Mouse (Mus musculus): Measurements from ENCODE around the gene Eif2s2. TPM values are rescaled to one million over a fixed set of nuclear protein-coding genes. Genes with fewer than 3 reads are reported as not detected.
"Not testable (repeated sequence)": the region's sequence is repeated elsewhere in the genome, so short reads cannot be mapped to it uniquely, and the experiment has no call there.

The Eif2s2 gene
- polyA plus RNA-seq (2015; fragmentation: Nextera tagmentation; extraction: Ambion mirVana): 138 and 143 TPM in 2 replicates

GRCm38 (mm10) chr2:154892201-154893044, at the start of gene Eif2s2:
Gene Eif2s2 (minus strand): TSS chr2:154892935.
- Histone ChIP-seq H3K27ac (peak within 1 kb of the TSS; percentile 89), H3K4me1 (peaks cover 15% of the 10 kb centered on the region), H3K9me3 (no peaks in the 10 kb centered on the region), H3K4me3 (peak within 1 kb of the TSS; percentile 82), H3K4me2 (peak within 1 kb of the TSS; percentile 83), H3K27me3 (no peaks in the 10 kb centered on the region), H3K9ac (peak within 1 kb of the TSS; percentile 93), H3K36me3 (peaks cover 5% of the 10 kb centered on the region)
- ATAC-seq (ENCODE audit: insufficient number of reproducible peaks, insufficient read depth, low FRiP score, low TSS enrichment, low read depth): peak; percentile 89
- under 1% methylated on average over 75 of the region's 75 CpGs for WGBS

GRCm38 (mm10) chr2:154941952-154942351, 49.2 kb upstream of the Eif2s2 start:
- no peak overlapping the region for H3K4me3 ChIP-seq
- no peaks in the 10 kb centered on the region for H3K9me3 ChIP-seq
- ATAC-seq (ENCODE audit: insufficient number of reproducible peaks, insufficient read depth, low FRiP score, low TSS enrichment, low read depth): no peak
- no peaks in the 10 kb centered on the region for H3K27me3 ChIP-seq
- H3K9ac ChIP-seq: 0 out of 2 replicates have a peak overlapping the region, but pooled peaks have one; percentile 33
- peaks cover 18% of the 10 kb centered on the region for H3K4me1 ChIP-seq
- 45% methylated on average over 10 of the region's 10 CpGs for WGBS
- H3K27ac ChIP-seq: peak overlapping the region; percentile 29; the same call in 1 of the 2 replicates
- H3K4me2 ChIP-seq: no peak overlapping the region
- H3K36me3 ChIP-seq: no peaks in the 10 kb centered on the region

DNA sequence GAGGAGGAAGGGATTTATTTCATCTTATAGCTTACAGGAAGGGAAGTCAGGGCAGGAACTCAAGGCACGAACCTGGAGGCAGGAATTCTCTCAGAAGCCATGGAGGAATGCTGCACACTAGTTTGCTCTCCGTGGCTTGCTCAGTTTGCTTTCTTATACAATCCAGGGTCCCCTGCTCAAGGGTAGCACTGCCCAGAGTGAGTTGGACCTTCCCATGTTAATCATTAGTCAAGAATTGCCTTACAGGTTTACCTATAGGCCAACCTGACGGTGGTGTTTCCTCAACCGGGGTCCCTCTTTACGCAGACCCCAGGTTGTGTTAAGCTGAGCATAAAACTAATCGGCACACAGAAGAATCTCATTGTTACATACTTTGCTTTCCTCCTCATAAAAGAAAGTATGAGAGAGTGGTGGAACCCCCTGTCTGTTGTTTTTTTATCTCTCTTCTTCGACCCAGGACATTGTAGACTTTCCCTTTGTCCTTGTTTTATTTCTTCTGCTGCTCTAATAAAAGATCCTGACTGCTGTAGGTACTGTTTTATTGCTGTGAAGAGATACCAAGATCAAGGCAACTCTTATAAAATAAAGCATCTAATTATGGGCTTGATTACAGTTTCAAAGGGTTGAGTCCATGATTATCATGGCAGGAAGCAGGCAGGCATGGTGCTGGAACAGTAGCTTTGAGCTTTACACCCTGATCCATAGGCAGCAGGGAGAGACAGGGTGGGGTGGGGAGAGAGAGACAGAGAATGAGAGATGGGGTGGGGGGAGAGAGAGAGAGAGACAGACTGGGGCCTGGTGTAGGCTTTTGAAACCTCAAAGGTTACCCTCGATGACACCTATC, 45.0 kb upstream of the Eif2s2 start:
- Histone ChIP-seq H3K4me3 (no peak overlapping the region), H3K9ac (no peak overlapping the region), H3K4me2 (no peak overlapping the region), H3K36me3 (no peaks in the 10 kb centered on the region), H3K27ac (no peak overlapping the region), H3K9me3 (no peaks in the 10 kb centered on the region), H3K27me3 (no peaks in the 10 kb centered on the region), H3K4me1 (peaks cover 26% of the 10 kb centered on the region)
- no peak for ATAC-seq (ENCODE audit: insufficient number of reproducible peaks, insufficient read depth, low FRiP score, low TSS enrichment, low read depth)
- 87% methylated on average over 8 of the region's 8 CpGs for WGBS

DNA sequence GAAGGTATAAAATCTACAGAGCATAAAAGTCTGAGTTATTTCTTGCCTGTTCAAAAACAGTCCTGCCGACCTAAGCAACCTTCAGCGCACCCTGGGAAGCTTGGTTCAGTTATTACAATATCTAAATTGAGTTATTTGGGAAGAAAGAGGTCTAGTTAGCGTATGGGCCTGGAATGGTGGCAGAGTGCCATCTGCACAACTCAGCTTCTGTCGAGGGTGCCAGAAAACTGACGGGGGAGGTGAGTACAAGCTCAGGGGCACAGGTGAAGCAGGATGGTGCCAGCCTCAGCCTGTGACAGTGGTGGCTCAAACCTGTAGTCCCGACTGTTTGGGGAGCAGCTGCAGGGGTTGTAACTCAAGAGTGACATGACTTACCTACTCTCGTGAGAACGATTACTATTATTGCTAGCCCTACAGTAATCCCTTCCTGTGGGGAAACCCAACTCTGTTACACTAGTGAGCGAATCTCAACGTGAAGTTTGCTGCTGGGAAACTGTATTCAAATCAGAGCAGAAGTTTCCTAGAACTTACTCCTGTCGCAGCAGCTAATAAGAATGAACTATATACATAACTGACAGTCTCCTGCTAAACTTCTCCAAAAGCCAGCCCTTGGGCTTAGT, 43.9 kb upstream of the Eif2s2 start:
- H3K27ac ChIP-seq: no peak overlapping the region
- no peaks in the 10 kb centered on the region for H3K9me3 ChIP-seq
- ATAC-seq (ENCODE audit: insufficient number of reproducible peaks, insufficient read depth, low FRiP score, low TSS enrichment, low read depth): no peak
- no peak overlapping the region for H3K9ac ChIP-seq
- no peaks in the 10 kb centered on the region for H3K36me3 ChIP-seq
- no peak overlapping the region for H3K4me2 ChIP-seq
- WGBS: 68% methylated on average over 11 of the region's 11 CpGs
- H3K4me3 ChIP-seq: no peak overlapping the region
- no peaks in the 10 kb centered on the region for H3K27me3 ChIP-seq
- peaks cover 21% of the 10 kb centered on the region for H3K4me1 ChIP-seq

DNA sequence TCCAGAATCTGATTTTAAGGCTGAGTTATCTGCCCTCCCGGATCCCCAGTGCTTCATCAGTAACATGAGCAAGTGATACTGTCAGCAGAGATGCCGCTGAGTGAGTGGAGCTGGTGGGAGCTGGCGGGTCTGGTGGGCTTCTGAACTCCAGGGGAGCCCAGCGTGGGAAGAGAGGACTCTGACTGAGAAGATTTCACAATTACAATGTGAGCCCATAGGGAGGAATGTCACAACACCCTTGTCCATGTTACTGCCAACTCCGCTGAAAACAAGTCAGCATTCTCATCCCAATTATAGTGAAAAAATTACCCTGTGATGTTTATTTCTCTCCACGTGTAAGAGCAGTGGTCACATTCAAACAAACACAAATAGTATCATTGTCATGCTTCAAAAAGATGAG, 43.4 kb upstream of the Eif2s2 start:
- no peak overlapping the region for H3K4me3 ChIP-seq
- no peak overlapping the region for H3K4me2 ChIP-seq
- H3K4me1 ChIP-seq: peaks cover 19% of the 10 kb centered on the region
- peak overlapping the region; percentile 45; the same call in 1 of the 2 replicates for H3K27ac ChIP-seq
- H3K9ac ChIP-seq: no peak overlapping the region
- no peaks in the 10 kb centered on the region for H3K36me3 ChIP-seq
- WGBS: 57% methylated on average over 6 of the region's 6 CpGs
- H3K27me3 ChIP-seq: no peaks in the 10 kb centered on the region
- no peak for ATAC-seq (ENCODE audit: insufficient number of reproducible peaks, insufficient read depth, low FRiP score, low TSS enrichment, low read depth)
- no peaks in the 10 kb centered on the region for H3K9me3 ChIP-seq

DNA sequence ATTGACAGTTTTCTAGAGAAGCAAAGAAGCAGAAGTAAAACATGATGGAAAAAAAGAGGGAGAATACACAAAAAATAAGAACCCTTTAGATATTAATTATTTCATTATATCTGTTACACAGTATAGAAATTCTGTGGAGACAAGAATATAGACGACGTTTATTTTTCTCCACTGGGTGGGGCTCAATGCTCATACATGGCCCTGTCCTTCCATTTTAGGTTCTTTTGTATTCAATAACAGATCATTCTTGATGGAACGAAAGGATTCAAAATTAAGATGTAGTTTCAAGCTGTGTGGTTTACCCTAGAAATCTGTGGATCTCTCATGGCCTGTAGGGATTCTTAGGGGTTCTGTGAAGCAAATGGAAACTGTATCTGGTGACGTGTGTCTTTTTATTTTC, 41.1 kb upstream of the Eif2s2 start:
- Histone ChIP-seq H3K4me1 (peaks cover 22% of the 10 kb centered on the region), H3K4me2 (no peak overlapping the region), H3K4me3 (no peak overlapping the region), H3K9me3 (no peaks in the 10 kb centered on the region), H3K36me3 (no peaks in the 10 kb centered on the region), H3K27me3 (no peaks in the 10 kb centered on the region), H3K9ac (no peak overlapping the region), H3K27ac (peak overlapping the region; percentile 73; the same call in 1 of the 2 replicates)
- 38% methylated on average over 4 of the region's 4 CpGs for WGBS
- no peak for ATAC-seq (ENCODE audit: insufficient number of reproducible peaks, insufficient read depth, low FRiP score, low TSS enrichment, low read depth)

- Histone ChIP-seq H3K36me3 (no peaks in the 10 kb centered on the region), H3K4me3 (no peak overlapping the region), H3K9me3 (no peaks in the 10 kb centered on the region), H3K9ac (no peak overlapping the region), H3K27ac (peak overlapping the region; percentile 39; the same call in 1 of the 2 replicates), H3K27me3 (no peaks in the 10 kb centered on the region), H3K4me2 (no peak overlapping the region), H3K4me1 (peaks cover 22% of the 10 kb centered on the region)
- no peak for ATAC-seq (ENCODE audit: insufficient number of reproducible peaks, insufficient read depth, low FRiP score, low TSS enrichment, low read depth)
- WGBS: 25% methylated on average over 2 of the region's 2 CpGs
These were observed 35.6 kb upstream of the Eif2s2 start for GRCm38 (mm10) chr2:154928298-154928697.

GRCm38 (mm10) chr2:154926843-154927242, 34.1 kb upstream of the Eif2s2 start:
- H3K27me3 ChIP-seq: no peaks in the 10 kb centered on the region
- H3K36me3 ChIP-seq: no peaks in the 10 kb centered on the region
- no peak overlapping the region for H3K4me2 ChIP-seq
- ATAC-seq (ENCODE audit: insufficient number of reproducible peaks, insufficient read depth, low FRiP score, low TSS enrichment, low read depth): no peak
- peaks cover 18% of the 10 kb centered on the region for H3K4me1 ChIP-seq
- WGBS: 40% methylated on average over 6 of the region's 6 CpGs
- H3K9me3 ChIP-seq: no peaks in the 10 kb centered on the region
- no peak overlapping the region for H3K27ac ChIP-seq
- no peak overlapping the region for H3K9ac ChIP-seq
- H3K4me3 ChIP-seq: no peak overlapping the region

- Histone ChIP-seq H3K27me3 (no peaks in the 10 kb centered on the region), H3K9ac (no peak overlapping the region), H3K27ac (peak overlapping the region; percentile 83), H3K9me3 (no peaks in the 10 kb centered on the region), H3K36me3 (no peaks in the 10 kb centered on the region), H3K4me3 (no peak overlapping the region), H3K4me2 (0 out of 2 replicates have a peak overlapping the region, but pooled peaks have one; percentile 1), H3K4me1 (peaks cover 17% of the 10 kb centered on the region)
- no peak for ATAC-seq (ENCODE audit: insufficient number of reproducible peaks, insufficient read depth, low FRiP score, low TSS enrichment, low read depth)
- WGBS: 33% methylated on average over 7 of the region's 7 CpGs
These were observed 32.8 kb upstream of the Eif2s2 start for GRCm38 (mm10) chr2:154925411-154926031.

DNA sequence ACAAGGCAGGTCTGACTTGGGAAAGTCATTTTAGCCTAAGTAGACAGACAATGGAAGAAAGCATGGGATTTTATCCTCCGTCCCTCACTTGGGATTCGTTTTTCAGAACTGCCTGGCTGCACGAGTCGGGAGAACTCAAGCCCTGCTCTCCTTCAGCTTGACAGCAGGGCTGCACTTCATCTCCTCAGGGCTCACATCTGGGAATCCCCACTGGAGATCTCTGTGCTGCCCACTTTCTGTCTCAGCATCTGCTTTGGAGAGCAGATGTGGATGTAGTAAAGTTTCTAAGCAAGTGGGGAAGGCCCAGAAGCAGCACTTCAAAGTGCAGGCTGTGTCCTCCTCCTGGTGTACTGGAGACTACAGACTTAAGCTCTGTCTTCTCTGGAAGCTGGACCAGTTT, 29.4 kb upstream of the Eif2s2 start:
- not testable (repeated sequence) for H3K9me3 ChIP-seq; H3K36me3 ChIP-seq; H3K9ac ChIP-seq; ATAC-seq (ENCODE audit: insufficient number of reproducible peaks, insufficient read depth, low FRiP score, low TSS enrichment, low read depth); H3K4me2 ChIP-seq; H3K4me3 ChIP-seq; H3K27ac ChIP-seq; H3K27me3 ChIP-seq
- WGBS: no CpG with 5 or more reads among the region's 4 CpGs
- peaks cover 19% of the 10 kb centered on the region for H3K4me1 ChIP-seq

DNA sequence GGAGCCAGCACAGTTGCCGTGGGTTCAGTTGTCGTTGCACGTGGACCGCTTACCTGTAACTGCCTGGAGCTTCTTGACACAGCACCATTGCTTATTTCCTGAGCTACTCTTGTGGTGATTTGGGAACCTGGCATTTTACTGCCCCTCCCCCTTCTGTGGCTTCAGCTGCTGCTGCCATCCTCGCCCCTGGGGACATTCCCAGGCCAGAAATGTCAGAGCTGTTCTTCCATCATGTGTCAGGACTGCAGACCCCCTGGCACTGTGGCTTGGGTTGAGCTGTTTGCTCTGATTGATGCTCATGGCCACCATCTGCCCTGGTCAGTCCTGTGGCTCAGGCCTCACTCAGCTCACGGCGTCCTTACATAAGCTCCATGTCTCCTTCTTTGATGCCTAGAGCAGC, 28.2 kb upstream of the Eif2s2 start:
- Histone ChIP-seq H3K4me1 (peaks cover 23% of the 10 kb centered on the region), H3K9me3 (no peaks in the 10 kb centered on the region)

More for the DNA sequence above, 28.2 kb upstream of the Eif2s2 start:
- Histone ChIP-seq H3K4me2 (no peak overlapping the region), H3K9ac (no peak overlapping the region), H3K36me3 (no peaks in the 10 kb centered on the region), H3K27ac (no peak overlapping the region), H3K4me3 (no peak overlapping the region), H3K27me3 (no peaks in the 10 kb centered on the region)
- no peak for ATAC-seq (ENCODE audit: insufficient number of reproducible peaks, insufficient read depth, low FRiP score, low TSS enrichment, low read depth)
- 78% methylated on average over 7 of the region's 7 CpGs for WGBS
